Mouse (Mus musculus) ovary, adult 18-20 months (tissue): ENCODE results near the gene Tmed1.
"Not testable (repeated sequence)": the region's sequence is repeated elsewhere in the genome, so short reads cannot be mapped to it uniquely, and the experiment has no call there.

Experiments
- DNase-seq: peaks from one replicate; pipeline ENCODE4 v3.0.0; 2022; ENCODE audit warnings: low spot score, mixed read lengths

Tmed1 gene

DNA sequence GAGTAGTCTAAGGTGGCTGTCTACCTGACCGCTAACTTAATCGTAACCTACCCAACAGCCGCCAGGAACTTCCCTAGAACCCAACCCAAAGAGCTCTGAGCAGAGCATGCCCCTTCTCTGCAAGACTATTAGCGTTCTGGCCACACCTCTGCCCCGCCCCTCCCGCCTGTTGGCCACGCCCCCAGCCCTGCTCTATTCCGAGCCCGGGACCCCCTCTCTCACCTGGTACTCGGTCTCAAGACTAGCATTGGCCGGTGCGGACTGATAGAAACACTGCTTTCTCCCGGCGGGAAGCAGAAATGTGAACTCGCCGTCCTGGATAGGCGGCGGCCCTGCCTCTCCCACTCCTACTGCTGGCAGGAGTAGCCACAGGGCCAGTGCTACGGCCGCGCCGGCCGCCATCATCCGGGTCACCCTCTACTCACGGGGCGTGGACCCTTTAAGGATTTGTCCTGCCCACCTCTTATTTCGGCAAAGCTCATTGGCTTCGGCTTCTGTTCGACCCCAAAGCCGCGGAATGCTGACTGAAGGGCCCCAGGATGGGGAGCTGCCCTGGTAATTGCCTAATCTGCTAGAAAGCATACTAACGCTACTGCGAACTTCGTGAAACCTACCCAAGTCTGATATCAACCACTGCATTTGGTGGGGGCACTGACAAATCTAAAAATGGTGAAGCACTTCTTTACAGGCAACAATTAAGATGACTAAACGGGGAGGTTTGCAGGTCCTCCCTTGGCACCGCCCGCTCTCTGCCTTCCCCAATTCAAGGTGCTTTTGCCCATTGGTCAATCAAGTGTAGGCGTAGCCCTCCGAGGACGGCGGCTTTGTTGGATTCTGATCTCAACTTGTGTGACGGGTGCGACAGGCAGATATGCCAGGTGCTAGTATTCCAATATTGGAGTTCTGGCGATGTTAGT, at the start of gene Tmed1:
Tmed1 (minus strand) TSS at position 481 of the 917 bp plus-strand sequence.
- DNase-seq = peak; percentile 90

DNA sequence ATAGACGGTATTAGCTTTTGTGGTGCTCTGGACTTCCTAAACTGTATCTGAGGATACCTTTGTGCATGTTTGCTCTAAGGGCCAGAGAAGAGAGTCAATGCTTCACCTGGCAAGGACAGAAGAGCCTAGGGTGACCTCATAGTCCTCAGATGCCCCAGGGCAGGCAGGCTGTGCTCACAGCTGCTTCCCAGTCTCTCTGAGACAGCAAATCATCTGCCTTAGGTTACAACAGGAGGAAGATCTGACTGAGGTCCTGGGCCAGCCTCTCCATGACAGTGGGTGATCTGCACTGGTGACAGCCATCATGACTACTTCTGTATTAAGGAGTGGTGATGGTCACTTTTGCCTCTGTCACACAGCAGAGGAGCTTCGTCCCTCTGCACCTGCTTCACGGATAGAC, 49.1 kb upstream of the Tmed1 start:
- DNase-seq = no peak

GRCm38 (mm10) chr9:21558366-21558765, 48.3 kb upstream of the Tmed1 start:
- DNase-seq = no peak

DNA sequence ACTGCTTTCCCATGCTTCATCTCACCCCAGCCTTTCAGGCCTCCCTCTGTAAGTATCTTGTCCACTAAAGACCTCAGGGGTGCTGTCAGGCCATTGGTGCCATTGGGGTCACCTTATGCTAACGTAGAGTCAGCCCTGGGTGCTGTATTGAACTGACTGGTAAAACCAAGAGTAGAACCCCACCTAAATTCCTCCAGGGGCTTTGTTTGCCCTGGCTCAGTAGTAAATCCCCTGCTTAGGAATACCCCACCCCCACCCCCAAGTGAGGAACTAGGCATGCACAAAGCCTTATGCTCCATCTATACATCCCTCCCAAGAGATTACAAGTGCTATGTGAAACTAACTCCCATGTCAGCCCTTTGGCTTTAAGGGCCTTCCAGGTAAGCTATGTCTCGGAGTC, 47.5 kb upstream of the Tmed1 start:
- no peak for DNase-seq

GRCm38 (mm10) chr9:21556996-21557395, 46.9 kb upstream of the Tmed1 start:
- DNase-seq = no peak

DNA sequence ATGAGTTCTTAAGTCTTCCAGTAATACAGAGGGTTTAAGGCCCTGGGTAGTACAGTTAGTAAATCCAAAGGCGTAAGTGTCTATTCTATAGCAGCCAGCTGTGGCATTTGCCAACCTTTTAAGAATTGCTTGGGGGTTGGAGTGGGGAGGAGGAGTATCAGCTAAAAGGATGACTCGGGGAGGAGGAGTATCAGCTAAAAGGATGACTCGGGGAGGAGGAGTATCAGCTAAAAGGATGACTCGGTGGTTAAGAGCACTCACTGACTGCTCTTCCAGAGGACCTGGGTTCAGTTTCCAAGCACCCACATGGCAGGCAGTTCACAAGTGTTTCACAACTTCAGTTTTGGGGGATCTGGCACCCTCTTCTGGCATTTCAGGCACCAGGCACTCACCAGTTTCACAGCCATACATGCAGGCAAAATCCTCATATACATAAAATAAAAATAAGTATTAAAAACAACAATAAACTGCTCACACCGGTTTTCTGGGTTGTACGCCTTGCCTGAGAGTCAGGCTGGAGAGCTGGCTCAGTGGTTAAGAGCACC, 45.2 kb upstream of the Tmed1 start:
- DNase-seq = no peak

DNA sequence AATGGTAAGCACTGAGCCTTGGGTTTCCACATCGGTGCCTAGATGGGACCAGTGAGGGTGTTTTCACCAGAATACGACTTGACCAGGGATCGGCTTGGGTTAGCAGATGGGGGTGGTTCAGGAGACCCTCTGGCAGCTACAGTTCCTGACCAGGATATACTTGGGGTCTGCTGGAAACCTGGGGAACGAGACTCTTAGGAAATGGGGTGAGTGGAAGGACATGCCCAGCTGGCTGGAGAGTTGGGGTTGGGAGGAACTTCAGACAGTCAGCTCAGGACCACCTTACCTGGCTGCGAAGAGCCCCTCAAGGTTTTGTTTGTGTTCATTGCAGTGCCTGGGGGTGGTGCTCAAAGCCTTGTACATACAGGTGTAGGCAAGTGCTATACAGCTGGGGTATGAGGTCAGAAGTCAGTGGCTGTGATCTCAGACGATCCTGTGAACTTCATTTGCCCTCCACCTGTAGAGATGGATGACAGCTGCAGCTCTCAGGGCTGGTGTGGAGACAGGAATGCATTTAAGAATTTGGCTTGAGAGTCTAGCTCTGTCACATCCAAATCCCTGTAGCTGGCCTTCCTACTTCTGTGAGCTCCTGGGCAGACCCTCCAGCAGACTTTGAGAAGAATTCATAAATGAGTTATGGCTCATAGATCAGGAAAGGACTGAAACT, 43.7 kb upstream of the Tmed1 start:
- no peak for DNase-seq

GRCm38 (mm10) chr9:21551049-21551448, 41.0 kb upstream of the Tmed1 start:
- DNase-seq = no peak

GRCm38 (mm10) chr9:21547075-21547941, 37.3 kb upstream of the Tmed1 start:
- peak; percentile 49 for DNase-seq

DNA sequence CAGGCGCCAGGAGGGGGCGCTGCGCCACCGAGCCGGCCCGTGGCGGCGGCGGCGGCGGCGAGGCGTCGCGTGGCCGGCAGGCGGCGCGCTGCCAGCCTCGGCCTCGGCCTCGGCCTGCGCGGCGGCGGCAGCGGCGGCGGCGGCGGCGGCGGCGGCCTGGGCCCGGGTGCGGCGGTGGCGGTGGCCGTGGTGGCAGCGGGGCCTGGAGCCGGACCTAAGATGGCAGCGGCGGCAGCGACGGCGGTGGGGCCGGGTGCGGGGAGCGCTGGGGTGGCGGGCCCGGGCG, 36.7 kb upstream of the Tmed1 start, which contains the start of gene Carm1:
Carm1 (plus strand) TSS at position 106 of the 286 bp plus-strand sequence.
- no peak for DNase-seq

GRCm38 (mm10) chr9:21545916-21546788, 36.1 kb upstream of the Tmed1 start:
- DNase-seq = peak; percentile 99

- DNase-seq = no peak
These were observed 35.4 kb upstream of the Tmed1 start for GRCm38 (mm10) chr9:21545351-21545915.

DNA sequence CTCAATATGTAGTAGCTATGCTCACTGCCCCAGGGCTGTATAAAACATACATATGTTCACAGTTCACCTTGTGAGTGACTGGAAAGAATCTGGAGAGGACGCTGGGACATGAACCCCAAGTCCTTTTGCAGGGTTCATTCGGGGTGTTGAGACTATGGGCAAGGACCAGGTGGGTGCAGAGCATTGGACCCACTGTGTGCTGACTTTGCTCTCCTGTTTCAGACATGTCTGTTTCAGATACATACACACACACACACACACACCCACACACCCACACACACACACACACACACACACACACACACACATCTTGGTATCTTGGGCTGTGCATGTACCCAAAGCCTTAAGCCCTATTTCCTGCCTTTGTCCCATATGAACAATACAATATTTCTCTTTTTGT, 31.9 kb upstream of the Tmed1 start:
- DNase-seq = not testable (repeated sequence)

- DNase-seq = no peak
These were observed 30.1 kb upstream of the Tmed1 start for GRCm38 (mm10) chr9:21539981-21540753.

DNA sequence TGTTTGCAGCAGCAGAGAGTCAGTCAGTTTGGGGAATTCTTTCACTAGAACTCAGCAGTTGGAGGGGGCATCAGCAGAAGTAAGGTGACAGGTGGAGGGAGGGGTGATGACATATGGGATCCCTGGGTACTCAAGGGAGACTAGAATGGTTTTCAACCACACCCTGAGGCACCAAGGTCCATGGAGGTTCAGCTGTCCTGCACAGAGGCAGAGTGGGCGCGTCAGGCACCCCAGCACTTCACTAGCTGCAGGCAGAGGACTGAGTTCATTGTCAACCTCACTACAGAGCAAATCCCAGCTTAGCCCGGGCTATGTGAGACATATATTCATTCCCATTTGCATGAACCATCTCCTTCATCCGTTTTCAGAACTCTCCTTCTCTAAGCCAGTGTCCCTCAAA, 27.0 kb upstream of the Tmed1 start:
- DNase-seq = no peak

GRCm38 (mm10) chr9:21536501-21536900, 26.4 kb upstream of the Tmed1 start:
- DNase-seq = no peak

DNA sequence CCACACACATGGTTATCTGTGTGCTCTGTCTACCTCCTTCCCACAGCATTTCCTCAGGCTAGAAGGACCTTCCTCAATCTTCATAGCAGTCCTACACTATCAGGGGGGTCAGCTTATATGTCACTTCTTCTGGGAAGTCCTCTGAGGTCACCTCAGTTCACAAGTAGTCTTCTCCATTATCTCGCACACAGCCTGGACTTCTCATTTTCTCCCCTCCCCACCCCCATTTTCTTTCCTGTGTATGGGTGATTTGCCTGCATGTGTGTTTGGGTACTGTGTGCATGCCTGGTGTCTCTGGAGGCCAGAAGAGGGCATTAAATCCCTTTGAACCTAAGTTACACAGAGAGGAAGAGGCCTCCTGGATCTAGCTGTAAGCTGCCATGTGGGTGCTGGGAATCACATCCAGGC, 17.9 kb upstream of the Tmed1 start:
- no peak for DNase-seq

GRCm38 (mm10) chr9:21527100-21527801, 17.2 kb upstream of the Tmed1 start:
- DNase-seq = no peak

GRCm38 (mm10) chr9:21526634-21526944, 16.5 kb upstream of the Tmed1 start:
- DNase-seq = no peak
